Mouse (Mus musculus) adrenal gland, postnatal 14 days (tissue): Measurements from ENCODE around the gene Slc45a3. TPM values are rescaled to one million over a fixed set of nuclear protein-coding genes. Genes with fewer than 3 reads are reported as not detected.

Source experiments
- DNase-seq: peaks from one replicate; pipeline ENCODE4 v3.0.0; 2021; ENCODE audit warnings: mixed read lengths
- total RNA-seq: library from RNA; stranded (reverse); gene quantifications from 2 replicates; pipeline ENCODE4 v1.2.3, GENCODE M21; 2021

Gene Slc45a3
- total RNA-seq, 1 experiment from 2014 or later, result 15.5 TPM

DNA sequence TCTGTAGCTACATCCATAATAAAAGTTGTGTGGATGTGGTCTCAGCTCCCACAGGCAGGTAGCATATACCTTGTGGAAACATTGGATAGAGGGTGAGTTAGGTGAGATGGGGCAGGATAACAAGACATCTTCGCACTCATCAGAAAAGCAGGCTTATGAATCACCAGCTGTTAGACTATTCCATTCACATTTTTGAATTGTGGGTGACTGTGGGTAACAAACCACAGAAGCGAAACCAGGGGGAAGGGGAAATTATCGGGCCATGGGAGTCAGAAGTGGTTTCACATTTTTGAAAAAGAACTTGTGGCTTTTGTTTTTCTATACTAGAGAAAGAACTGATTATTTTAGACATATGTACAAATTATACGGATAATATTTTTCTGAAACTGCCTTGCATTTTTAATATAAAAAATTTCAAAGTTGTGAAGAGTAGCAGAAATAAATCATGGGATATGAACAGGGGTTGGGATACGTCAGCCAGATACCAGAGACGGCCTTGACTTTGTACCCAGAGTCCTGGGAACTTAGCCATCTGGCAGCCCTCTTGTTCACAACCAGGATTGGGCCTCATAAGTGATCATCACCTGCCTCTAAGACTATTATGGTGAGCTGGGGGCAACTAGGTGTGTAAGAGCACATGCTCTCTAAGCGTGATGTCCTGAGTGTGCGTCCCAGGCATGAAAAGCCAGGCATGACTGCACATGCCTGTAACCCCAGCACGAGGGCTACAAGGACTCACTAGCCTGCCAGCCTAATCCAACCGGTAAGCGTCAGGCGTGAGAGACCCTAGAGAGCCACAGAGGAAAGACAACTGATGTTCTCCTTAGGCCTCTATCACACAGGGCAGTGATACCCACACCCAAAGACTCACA is 30.6 kb downstream of the Slc45a3 start:
- DNase-seq, result peak; percentile 82

- DNase-seq, result peak; percentile 79
Measured at GRCm38 (mm10) chr1:131995062-131995461, 32.3 kb downstream of the Slc45a3 start.

DNA sequence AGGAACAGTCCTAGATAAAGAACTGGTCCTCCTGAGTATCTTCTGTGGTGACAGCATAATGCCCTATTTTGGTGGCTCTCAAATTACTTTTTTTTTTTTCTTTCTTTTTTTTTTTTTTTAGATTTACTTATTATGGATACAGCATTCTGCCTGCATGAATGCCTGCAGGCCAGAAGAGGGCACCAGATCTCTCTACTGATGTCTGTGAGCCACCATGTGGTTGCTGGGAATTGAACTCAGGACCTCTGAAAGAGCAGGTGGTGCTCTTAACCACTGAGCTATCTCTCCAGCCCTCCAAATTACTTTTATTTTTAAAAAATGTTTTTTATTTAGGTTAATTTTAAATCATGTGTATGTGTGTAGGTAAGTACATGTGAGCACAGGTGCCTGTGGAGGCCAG is 37.7 kb downstream of the Slc45a3 start:
- peak; percentile 33 for DNase-seq

DNA sequence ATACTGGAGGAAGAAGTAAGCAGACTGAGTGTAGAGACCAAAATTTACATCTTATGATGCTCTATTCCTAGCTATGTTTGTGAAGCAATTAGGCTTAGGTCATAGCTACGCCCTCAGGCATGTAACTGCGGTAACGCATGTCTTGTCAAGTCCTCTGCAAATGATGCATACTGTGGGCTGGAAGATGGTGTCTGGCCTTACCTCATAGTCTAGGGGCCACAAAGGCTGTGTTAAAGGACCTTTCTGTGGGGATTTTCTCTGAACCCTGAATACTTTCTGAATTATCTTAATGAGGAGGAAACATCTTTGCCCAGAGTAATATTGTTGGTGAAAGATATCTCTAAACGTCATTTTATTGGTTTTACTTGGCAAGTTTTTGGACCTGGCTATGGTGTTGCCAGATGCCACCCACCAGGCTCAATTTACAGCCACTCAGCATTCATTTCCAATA is 39.1 kb downstream of the Slc45a3 start:
- DNase-seq, result no peak

GRCm38 (mm10) chr1:132003111-132003510 is 40.3 kb downstream of the Slc45a3 start:
- no peak for DNase-seq

DNA sequence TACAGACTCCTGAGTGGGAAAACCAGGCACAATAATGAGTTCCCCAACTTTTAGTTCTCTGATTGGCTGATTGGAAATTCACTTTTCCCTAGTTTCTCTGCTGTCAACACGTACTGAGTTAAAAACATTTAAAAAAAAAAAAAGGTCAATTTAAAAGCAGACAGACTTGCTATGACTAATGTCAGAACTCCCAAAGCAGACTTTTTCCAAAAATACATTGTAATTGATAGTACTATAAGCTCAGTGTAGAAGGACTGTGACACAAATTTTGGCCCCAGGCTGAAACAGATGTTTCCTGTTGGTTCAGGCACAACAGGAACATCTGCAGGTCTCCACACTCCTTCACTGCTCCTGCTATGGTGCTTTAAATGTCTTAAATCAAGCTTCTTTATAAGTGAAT is 41.0 kb downstream of the Slc45a3 start:
- DNase-seq, result peak; percentile 29

DNA sequence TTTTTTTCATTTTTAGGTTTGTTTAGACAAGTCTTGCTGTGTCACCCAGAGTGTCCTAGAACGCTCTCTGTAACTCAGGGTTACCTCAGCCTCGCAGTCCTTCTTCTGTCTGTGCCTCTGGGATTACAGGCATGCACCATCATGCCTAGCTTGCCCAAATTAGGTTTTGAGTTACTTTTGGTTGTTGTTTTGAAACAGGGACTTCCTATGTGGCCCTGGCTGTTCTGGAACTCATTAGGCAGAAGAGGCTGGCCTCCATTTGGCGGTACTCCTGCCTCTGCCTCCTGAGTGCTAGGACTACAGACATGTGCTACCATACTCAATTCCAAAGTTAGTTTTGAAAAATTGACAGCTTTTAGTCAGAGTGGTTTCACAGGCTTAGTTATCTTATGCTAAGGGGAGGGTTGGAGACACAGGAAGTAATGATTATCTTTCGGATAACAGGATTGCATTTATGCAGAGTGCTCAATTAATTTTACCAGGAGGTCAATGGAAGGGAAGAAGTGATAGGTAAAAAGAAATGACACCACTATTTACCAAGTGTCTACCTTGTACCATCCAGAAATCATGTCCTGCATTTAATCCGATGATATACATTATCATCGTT is 41.9 kb downstream of the Slc45a3 start:
- DNase-seq, result no peak

- no peak for DNase-seq
Measured at GRCm38 (mm10) chr1:132005466-132005865, 42.7 kb downstream of the Slc45a3 start.

GRCm38 (mm10) chr1:132006046-132006445 is 43.3 kb downstream of the Slc45a3 start:
- DNase-seq, result peak; percentile 38

GRCm38 (mm10) chr1:132006721-132007120 is 44.0 kb downstream of the Slc45a3 start:
- DNase-seq, result peak; percentile 20

GRCm38 (mm10) chr1:132007282-132007815 is 44.6 kb downstream of the Slc45a3 start, which contains the start of gene Elk4:
Elk4 (plus strand) TSS chr1:132007607.
- peak; percentile 97 for DNase-seq

DNA sequence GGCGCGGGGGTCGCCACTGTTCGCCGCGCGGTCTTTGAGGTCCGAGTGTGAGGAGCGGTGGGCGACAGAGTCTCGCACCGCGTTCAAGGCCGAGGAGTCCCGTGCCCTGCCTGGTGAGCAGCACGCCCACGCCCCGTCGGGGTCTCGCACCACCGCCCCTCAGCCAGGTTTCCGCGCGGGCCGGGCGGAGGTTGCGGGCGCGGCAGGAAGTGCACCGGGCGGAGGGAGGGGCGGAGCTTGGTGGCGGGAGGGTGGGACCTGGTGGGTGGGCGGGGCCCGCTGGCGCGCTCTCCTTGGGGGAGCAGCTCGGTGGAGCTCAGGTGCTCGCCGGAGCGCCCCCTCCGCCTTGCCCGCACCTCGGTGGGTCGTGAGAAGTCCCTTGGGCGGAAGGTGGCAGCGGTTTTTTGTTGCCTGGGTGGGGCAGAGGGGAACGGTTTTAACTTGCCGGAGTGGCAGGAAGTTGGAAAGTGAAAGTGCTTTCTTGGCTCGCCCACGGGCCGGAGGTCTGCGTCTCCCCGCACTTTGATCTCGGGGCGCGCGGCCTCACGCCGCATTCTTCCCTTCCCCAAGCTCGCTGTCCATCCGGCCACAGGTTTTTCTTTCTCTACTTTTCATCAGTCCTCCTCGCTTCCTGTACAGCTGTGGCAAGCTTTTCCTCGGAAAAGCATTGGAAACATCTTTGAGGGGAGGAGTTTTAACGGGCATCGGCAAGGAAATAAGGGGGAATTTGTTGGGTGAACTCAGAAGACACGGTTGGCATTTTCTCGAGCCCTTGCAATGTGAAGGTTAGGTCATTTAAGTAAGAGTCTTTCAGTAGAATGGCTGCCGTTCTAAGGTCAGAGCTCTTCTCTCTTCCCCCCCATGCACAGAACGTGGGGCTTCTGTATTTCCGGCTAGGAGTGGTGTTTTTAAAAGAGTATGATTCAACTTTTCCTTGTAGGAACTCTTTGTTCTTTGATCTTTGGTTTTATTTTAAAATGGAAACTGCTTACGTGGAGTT is 45.4 kb downstream of the Slc45a3 start:
- DNase-seq, result peak; percentile 95

DNA sequence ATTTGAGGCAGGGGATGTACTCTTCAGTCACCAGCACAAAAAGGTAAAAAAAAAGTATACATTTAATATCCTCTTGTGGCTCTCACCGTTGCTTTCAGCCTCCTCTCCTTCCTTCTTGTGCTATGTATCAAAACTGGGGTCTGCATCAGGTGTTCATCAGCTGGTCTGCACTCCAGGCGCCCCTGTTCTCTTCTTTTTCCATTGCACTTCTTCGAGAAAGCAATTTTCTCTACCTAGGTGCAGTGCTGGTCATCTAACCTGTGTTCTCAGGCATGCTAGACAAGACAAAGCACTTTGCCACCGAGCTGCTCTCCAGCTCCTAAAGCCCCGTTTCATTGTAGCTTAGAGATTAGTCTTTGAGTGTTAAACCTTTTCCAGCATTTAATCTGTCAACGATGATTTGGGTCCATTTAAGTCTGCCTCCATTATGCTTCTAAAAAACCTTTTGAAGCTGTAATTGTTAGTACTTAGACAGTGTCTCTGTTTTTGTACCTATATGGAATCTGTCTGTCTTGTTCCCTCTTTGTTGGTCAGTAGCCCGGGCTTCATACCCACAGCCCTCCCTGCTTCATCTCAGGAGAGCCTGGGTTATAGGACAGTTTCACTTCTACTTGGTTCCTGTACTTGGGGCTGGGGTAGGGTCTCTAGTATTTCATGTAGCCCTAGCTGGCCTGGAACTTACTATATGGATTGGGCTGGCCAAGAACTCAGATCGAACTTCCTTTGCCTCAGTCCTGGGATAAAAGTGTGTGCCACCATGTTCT is 46.3 kb downstream of the Slc45a3 start:
- DNase-seq, result no peak

- no peak for DNase-seq
Measured at GRCm38 (mm10) chr1:132010632-132011501, 48.1 kb downstream of the Slc45a3 start.

DNA sequence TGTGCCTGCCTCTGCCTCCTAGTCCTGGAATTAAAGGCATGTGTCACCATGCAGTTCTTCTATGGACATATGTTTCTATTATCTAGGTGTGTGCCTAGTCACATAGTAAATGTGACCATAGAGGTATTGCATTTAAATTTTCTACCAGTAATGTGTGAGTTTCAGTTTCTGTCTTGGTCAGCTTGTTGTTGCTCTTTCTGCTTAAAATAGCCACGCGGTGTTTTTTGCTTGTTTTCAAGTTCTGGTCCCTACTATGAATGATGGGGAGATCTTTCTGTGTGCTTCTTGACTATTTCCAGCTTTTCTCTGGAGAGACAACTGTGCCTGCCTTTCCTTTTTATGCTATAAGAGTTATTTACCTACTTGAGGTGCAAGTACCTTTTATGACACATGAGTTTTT is 49.0 kb downstream of the Slc45a3 start:
- no peak for DNase-seq

DNA sequence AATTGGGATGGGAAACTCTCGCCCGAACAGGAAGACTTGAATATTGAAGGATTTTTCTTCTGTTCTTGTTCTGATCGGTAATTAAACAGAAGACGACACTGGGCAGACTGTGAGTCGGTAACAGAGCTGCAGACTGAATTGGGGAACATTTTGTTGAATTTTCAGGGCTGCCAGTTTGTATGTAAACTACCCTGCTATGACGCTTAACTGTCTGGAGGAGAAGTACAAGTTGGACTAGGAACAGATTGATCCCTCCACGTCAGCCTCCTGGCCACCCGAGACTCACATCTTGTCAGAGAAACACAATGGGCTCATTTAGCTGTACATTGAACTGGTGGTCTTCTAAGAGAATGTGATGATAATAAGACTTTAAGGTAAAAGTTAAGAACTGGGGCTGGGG is 50.1 kb downstream of the Slc45a3 start:
- no peak for DNase-seq

- DNase-seq, result no peak
Measured at GRCm38 (mm10) chr1:132014800-132015199, 52.0 kb downstream of the Slc45a3 start.

DNA sequence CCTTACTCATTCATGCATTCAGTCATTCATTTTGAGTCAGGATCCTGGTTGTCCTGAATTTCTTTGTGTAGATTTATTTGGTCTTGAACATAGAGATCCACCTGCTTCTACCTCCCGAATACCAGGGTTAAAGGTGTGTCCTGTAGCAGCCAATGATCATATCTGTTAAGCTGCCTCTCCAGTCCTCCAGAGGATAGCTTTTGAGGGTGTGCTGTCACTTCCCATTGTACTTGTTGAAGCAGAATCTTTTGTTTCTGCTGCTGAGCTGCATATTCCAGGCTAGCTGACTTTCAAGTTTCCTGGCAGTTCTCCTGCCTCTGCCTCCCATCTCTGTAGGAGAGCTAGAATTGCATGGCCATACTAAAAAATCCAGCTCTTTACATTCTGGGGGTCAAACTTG is 53.9 kb downstream of the Slc45a3 start:
- DNase-seq, result no peak

DNA sequence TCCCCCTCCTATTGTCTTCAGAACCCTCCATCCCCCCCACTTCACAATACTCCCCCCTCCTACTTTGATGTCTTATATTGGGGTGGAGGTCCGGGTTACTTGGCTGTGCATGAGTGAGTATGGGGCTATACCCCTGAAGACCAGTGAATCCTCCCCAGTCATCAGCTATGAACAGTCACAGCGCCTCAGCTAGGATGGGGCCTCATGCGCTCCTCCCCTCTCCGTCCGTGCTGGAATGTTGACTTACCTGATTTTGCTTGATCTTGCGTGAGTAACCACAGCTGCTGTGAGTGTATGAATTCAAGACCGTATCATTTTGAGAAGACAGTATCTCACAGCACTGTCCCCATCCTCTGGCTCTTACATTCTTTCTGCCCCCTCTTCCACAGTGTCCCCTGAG is 57.1 kb downstream of the Slc45a3 start:
- DNase-seq, result no peak

DNA sequence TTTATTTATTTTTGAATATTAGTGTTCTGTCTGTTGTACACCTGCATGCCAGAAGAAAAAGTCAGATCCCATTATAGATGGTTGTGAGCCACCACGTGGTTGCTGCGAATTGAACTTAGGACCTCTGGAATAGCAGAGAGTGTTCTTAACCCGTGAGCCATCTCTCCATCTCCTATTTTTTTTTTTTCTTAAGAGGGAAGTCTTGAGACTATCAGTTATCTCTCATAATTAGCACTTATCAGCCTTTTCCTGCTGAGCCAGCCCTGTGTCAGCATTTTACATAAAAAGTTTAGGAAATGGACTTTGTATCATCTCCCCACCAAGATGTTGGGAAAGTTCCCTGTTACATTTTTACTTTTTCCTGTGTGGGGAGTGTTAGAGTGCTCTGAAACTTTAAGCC is 59.3 kb downstream of the Slc45a3 start:
- no peak for DNase-seq
